Mouse (Mus musculus) liver, embryonic 11.5 days (tissue): ENCODE data around the gene Ntpcr. TPM values are rescaled to one million over a fixed set of nuclear protein-coding genes. Genes with fewer than 3 reads are reported as not detected.

ENCODE experiments used
- ATAC-seq: fragments of 200-750 bp; cut with Nextera tagmentation; replicated peaks from 2 replicates; pipeline ENCODE4 v1.8.0; 2017; ENCODE audit warnings: moderate number of reproducible peaks, mild to moderate bottlenecking, moderate TSS enrichment, moderate library complexity; ENCODE audit not compliant: low FRiP score
- DNase-seq: peaks from one replicate; pipeline ENCODE4 v3.0.0-alpha.2; 2017; ENCODE audit warnings: low spot score
- H3K27ac ChIP-seq: fragments of 300-500 bp; sonication (generic); 2 replicates; pipeline ENCODE4 v1.5.1; 2014; ENCODE audit warnings: mild to moderate bottlenecking, low read depth, low read length, control low read depth
- H3K27me3 ChIP-seq: fragments of 300-500 bp; sonication (generic); replicated peaks from 2 replicates; pipeline ENCODE4 v1.6.1; 2014; ENCODE audit warnings: low read length, mixed read lengths; ENCODE audit not compliant: control insufficient read depth, insufficient read depth
- H3K36me3 ChIP-seq: fragments of 300-500 bp; sonication (generic); 2 replicates; pipeline ENCODE4 v1.6.1; 2014; ENCODE audit warnings: mild to moderate bottlenecking, low read length, moderate library complexity, mixed read lengths; ENCODE audit not compliant: control insufficient read depth, insufficient read depth
- H3K4me1 ChIP-seq: fragments of 300-500 bp; sonication (generic); replicated peaks from 2 replicates; pipeline ENCODE4 v1.6.1; 2014; ENCODE audit warnings: low read length, mixed read lengths; ENCODE audit not compliant: control insufficient read depth, insufficient read depth
- H3K4me2 ChIP-seq: fragments of 300-500 bp; sonication (generic); 2 replicates; pipeline ENCODE4 v1.6.1; 2014; ENCODE audit warnings: mild to moderate bottlenecking, control low read depth, moderate library complexity
- H3K4me3 ChIP-seq: fragments of 300-500 bp; sonication (generic); 2 replicates; pipeline ENCODE4 v1.5.1; 2014; ENCODE audit warnings: low read depth, low read length, control low read depth
- H3K9ac ChIP-seq: fragments of 300-500 bp; sonication (generic); 2 replicates; pipeline ENCODE4 v1.6.1; 2014; ENCODE audit warnings: low read depth, low read length, control low read depth
- H3K9me3 ChIP-seq: fragments of 300-500 bp; sonication (generic); 2 replicates; pipeline ENCODE4 v1.6.1; 2016; ENCODE audit warnings: low read length, inconsistent platforms, mixed read lengths; ENCODE audit not compliant: control insufficient read depth
- WGBS: fragments of 180-500 bp; shearing (Covaris S2); extraction: QIAGEN DNeasy Blood & Tissue Kit; methylation state at CpG from one replicate; pipeline ENCODE4 v1.1.7; 2014; 5-methylcytosine and 5-hydroxymethylcytosine counted together
- polyA plus RNA-seq: library from polyadenylated mRNA; unstranded; fragments of >200 nt; fragmentation: Nextera tagmentation; extraction: Ambion mirVana; gene quantifications from 2 replicates; pipeline ENCODE4 v1.2.1, GENCODE M21; 2014

The Ntpcr gene
- polyA plus RNA-seq, 1 experiment from 2014 or later, result 36.7 TPM

DNA sequence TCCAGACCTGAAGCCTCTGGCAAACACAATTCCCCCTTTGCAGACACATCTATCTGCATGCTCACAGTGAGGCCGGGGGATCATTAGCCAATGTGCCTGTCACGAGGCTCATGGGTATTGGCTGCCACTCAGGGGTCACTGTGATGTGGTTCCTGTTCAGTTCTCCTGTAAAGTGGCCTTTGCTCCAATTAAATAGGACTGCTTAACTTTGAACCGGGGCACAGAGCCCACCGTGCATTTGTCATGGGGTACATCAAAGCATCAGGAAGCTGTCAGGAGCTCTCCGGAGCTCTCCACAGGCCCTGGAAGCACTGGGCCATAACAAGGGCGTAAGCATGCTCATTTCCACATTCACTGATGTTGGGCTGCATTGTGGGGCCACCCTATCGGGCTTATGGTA lies 13.2 kb upstream of the Ntpcr start:
- Histone ChIP-seq H3K9me3 (no peaks in the 10 kb centered on the region), H3K4me2 (no peak overlapping the region), H3K36me3 (no peaks in the 10 kb centered on the region), H3K27ac (no peak overlapping the region), H3K4me3 (no peak overlapping the region), H3K4me1 (peaks cover 4% of the 10 kb centered on the region), H3K27me3 (no peaks in the 10 kb centered on the region), H3K9ac (no peak overlapping the region)
- no peak for ATAC-seq
- DNase-seq, result no peak
- 51% methylated on average over 7 of the region's 7 CpGs for WGBS

DNA sequence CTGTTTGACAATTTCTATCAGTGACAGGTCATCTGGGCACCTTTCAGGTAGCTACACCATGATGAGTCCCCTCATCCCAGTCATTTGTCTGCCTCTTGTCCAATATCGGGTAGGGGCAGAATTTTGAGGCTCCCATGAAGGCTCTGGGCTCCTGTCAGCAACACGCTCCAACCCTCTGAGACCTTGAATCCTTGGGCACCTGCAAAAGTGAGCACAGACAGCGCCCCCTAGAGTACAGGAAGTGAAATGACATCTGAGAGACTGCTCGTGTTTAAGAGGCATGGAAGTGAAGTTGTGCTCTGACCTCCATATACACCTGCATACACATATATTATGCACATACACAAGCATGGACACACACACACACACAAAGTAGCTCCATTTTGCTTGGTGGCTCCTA lies 10.8 kb upstream of the Ntpcr start:
- DNase-seq, result no peak
- no peaks in the 10 kb centered on the region for H3K36me3 ChIP-seq
- H3K9ac ChIP-seq, result no peak overlapping the region
- H3K27me3 ChIP-seq, result no peaks in the 10 kb centered on the region
- peaks cover 4% of the 10 kb centered on the region; the same call in 1 of the 2 replicates for H3K4me1 ChIP-seq
- WGBS, result 57% methylated on average over 4 of the region's 4 CpGs
- no peak overlapping the region for H3K4me3 ChIP-seq
- ATAC-seq, result no peak
- no peak overlapping the region for H3K4me2 ChIP-seq
- no peak overlapping the region for H3K27ac ChIP-seq
- no peaks in the 10 kb centered on the region for H3K9me3 ChIP-seq

DNA sequence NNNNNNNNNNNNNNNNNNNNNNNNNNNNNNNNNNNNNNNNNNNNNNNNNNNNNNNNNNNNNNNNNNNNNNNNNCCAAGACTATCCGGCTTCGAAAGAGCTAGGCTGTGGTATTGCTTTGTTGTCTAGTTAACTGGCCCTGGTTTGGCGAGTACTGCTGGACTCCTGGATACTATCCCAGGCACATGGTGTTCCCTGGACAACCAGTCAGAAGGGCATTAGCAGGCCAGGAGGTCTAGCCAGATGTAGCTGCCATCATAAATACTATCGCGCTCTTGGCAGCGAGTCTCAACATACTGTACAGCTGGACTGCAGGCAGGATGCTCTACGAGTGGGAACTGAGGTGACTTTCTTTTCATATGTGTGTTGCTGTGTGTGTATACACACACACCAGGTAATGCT lies 7.1 kb upstream of the Ntpcr start:
- no peak overlapping the region for H3K4me3 ChIP-seq
- no peak overlapping the region for H3K9ac ChIP-seq
- no peak for ATAC-seq
- WGBS, result 91% methylated on average over 7 of the region's 7 CpGs
- H3K27ac ChIP-seq, result no peak overlapping the region
- no peaks in the 10 kb centered on the region for H3K9me3 ChIP-seq
- H3K36me3 ChIP-seq, result no peaks in the 10 kb centered on the region
- DNase-seq, result no peak
- H3K4me1 ChIP-seq, result peaks cover 5% of the 10 kb centered on the region; the same call in 1 of the 2 replicates
- H3K4me2 ChIP-seq, result no peak overlapping the region
- H3K27me3 ChIP-seq, result no peaks in the 10 kb centered on the region

DNA sequence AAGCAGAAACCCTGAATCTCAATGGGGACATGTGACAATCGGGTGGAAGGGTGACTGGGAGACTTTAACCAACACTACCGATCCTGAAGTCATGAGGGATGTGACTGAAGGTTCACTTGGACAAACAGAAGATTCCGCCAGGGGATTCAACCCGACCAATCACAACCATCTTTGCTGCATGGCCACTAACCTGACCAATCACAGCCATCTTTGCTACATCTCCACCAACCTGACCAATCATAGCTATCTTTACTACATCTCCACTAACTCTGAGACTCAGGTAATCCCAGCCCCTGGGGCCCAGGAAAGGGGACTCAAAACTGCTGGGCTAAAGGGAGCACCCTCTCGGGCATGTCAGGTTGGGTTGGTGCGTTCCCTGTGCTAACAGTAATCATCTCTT lies 6.3 kb upstream of the Ntpcr start:
- Histone ChIP-seq H3K4me2 (no peak overlapping the region), H3K36me3 (no peaks in the 10 kb centered on the region), H3K4me1 (peaks cover 5% of the 10 kb centered on the region; the same call in 1 of the 2 replicates), H3K27me3 (no peaks in the 10 kb centered on the region), H3K27ac (no peak overlapping the region), H3K4me3 (no peak overlapping the region), H3K9me3 (no peaks in the 10 kb centered on the region), H3K9ac (no peak overlapping the region)
- DNase-seq (no peak), ATAC-seq (no peak)
- WGBS, result 88% methylated on average over 6 of the region's 6 CpGs

DNA sequence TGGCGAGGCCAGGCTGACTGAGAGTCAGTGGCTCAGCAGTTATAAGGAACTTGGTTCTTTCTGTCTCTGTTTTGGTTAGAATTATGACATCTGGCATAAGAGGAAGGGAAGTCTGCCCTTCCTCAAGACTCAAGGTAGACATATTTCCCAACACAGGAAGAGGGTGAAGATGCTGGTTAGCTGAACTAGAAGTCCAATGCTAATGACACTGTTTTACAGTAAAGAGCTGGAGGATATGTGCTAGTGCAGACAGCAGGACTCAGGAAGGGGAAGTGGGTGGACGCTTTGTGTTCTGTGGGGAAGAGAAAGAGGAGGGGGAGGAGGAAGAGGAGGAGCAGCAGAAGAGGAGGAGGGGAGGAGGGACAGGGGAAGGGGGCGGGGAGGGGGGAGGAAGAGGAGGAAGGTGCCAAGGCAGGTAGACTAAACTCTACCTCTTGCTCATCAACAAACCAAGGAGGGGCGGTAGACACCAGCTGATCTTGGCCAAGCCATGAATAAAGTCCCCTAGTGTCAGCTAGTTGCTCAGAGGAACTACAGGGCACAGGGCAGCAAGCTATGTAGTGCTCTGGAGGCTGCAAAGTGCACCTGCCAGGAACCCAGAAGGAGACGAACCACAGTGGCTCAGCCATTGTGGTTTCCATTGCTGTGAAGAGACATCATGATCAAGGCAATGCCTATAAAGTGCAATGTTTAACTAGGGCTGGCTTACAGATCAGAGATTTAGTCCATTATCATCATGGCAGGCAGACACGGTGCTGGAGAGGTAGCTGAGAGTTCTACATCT lies 4.5 kb upstream of the Ntpcr start:
- 44% methylated on average over 6 of the region's 6 CpGs for WGBS
- no peak for DNase-seq
- peaks cover 5% of the 10 kb centered on the region; the same call in 1 of the 2 replicates for H3K4me1 ChIP-seq
- H3K4me2 ChIP-seq, result no peak overlapping the region
- no peaks in the 10 kb centered on the region for H3K36me3 ChIP-seq
- no peaks in the 10 kb centered on the region for H3K9me3 ChIP-seq
- H3K27me3 ChIP-seq, result no peaks in the 10 kb centered on the region
- no peak for ATAC-seq
- H3K9ac ChIP-seq, result no peak overlapping the region
- no peak overlapping the region for H3K27ac ChIP-seq
- H3K4me3 ChIP-seq, result no peak overlapping the region

DNA sequence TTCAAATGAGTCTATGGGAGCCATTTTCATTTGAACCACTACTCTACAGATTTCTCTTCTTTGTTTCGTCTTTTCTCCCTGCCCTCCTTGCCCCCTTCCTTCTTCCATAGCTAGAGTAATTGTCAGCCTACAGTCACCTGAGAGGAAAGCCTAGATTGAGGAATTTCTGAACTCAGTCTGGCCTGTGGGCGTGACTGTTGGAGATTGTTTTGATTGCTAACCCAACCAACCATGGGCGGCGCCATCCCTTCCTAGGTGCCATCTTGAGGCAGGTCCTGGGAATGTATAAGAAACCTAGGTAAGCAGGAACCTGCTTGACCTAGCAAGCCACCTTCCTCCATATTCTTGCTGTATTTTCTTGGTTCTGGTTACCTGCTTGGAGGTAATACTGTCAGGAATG lies 3.6 kb upstream of the Ntpcr start:
- Histone ChIP-seq H3K9me3 (no peaks in the 10 kb centered on the region), H3K9ac (no peak overlapping the region), H3K4me2 (no peak overlapping the region), H3K4me1 (peaks cover 5% of the 10 kb centered on the region; the same call in 1 of the 2 replicates), H3K27me3 (no peaks in the 10 kb centered on the region), H3K36me3 (no peaks in the 10 kb centered on the region), H3K4me3 (no peak overlapping the region), H3K27ac (no peak overlapping the region)
- 90% methylated on average over 4 of the region's 4 CpGs for WGBS
- DNase-seq (no peak), ATAC-seq (no peak)

DNA sequence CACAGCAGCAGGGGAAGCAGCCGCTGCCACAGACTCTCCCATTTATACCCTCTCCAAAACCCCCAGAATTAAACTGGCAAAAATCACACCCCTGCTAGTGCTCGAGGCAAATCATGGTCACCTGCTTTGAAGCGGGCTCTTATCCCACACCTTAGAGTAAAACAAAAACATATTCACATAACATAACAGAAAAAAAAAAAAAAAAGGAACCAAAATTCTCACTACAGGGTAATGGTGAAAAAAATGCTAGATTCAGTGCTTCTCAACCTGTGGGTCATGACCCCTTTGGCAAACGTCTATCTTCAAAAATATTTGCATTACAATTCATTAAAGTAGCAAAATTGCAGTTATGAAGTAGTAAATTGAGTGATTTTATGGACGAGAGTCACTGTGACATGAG lies 2.8 kb upstream of the Ntpcr start:
- no peak for ATAC-seq
- H3K4me3 ChIP-seq, result no peak overlapping the region
- peaks cover 5% of the 10 kb centered on the region; the same call in 1 of the 2 replicates for H3K4me1 ChIP-seq
- H3K36me3 ChIP-seq, result no peaks in the 10 kb centered on the region
- H3K27me3 ChIP-seq, result no peaks in the 10 kb centered on the region
- no peaks in the 10 kb centered on the region for H3K9me3 ChIP-seq
- 63% methylated on average over 5 of the region's 5 CpGs for WGBS
- H3K4me2 ChIP-seq, result no peak overlapping the region
- no peak overlapping the region for H3K9ac ChIP-seq
- H3K27ac ChIP-seq, result no peak overlapping the region
- no peak for DNase-seq

DNA sequence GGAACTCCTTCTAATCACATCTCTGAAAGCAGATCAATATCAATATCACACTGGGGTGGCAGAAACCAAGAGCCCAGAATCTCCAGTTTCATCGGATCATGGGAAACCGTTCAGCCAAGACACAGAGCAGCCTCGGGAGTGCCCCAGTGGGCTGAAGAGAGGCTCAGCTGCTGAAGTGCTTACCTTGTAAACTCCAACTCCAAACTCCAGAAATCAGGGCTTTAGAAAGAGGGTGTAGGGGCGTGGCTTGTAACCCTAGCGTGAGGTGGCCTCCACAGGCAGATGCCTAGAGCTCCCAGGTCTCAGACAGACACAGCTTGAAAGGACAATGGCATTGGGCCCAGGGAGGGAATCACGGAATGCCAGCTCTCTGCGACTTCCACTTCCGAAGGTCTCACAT lies 2.0 kb upstream of the Ntpcr start:
- DNase-seq, result no peak
- ATAC-seq, result 0 out of 2 replicates have a peak, but pooled peaks have one; percentile 6
- Histone ChIP-seq H3K4me2 (no peak overlapping the region), H3K9me3 (no peaks in the 10 kb centered on the region), H3K4me3 (no peak overlapping the region), H3K9ac (no peak overlapping the region), H3K27me3 (no peaks in the 10 kb centered on the region), H3K27ac (no peak overlapping the region), H3K36me3 (no peaks in the 10 kb centered on the region), H3K4me1 (peaks cover 5% of the 10 kb centered on the region; the same call in 1 of the 2 replicates)
- 54% methylated on average over 8 of the region's 8 CpGs for whole genome bisulfite sequencing
